Mouse (Mus musculus): ENCODE results near the gene Rexo5. TPM values are rescaled to one million over a fixed set of nuclear protein-coding genes. Genes with fewer than 3 reads are reported as not detected.
A peak's percentile ranks its signal among the peaks of the same experiment; 100 is the strongest.

Rexo5 gene
- total RNA-seq, 1 experiment from 2014 or later = 9.4 TPM

GRCm38 (mm10) chr7:119845541-119845940 lies 51.7 kb downstream of the Rexo5 start:
- no peak for DNase-seq

- no peak for DNase-seq
These were observed 53.6 kb downstream of the Rexo5 start for GRCm38 (mm10) chr7:119847396-119847795.

GRCm38 (mm10) chr7:119849096-119849495 lies 55.3 kb downstream of the Rexo5 start:
- peak; percentile 69 for DNase-seq

GRCm38 (mm10) chr7:119850737-119851136 lies 56.9 kb downstream of the Rexo5 start:
- peak; percentile 4 for DNase-seq

- no peak for DNase-seq
These were observed 58.7 kb downstream of the Rexo5 start for GRCm38 (mm10) chr7:119852494-119852893.

GRCm38 (mm10) chr7:119853186-119853585 lies 59.4 kb downstream of the Rexo5 start:
- DNase-seq = no peak

GRCm38 (mm10) chr7:119854362-119854761 lies 60.6 kb downstream of the Rexo5 start:
- DNase-seq = no peak

- no peak for DNase-seq
These were observed 61.2 kb downstream of the Rexo5 start for GRCm38 (mm10) chr7:119855031-119855430.

GRCm38 (mm10) chr7:119859476-119859875 lies 65.7 kb downstream of the Rexo5 start:
- no peak for DNase-seq

GRCm38 (mm10) chr7:119860116-119860515 lies 66.3 kb downstream of the Rexo5 start:
- no peak for DNase-seq

GRCm38 (mm10) chr7:119860554-119860953 lies 66.7 kb downstream of the Rexo5 start:
- no peak for DNase-seq

GRCm38 (mm10) chr7:119860971-119861334 lies 67.1 kb downstream of the Rexo5 start:
- DNase-seq = no peak

GRCm38 (mm10) chr7:119861335-119862091 lies 67.7 kb downstream of the Rexo5 start:
- DNase-seq = peak; percentile 46

- DNase-seq = no peak
These were observed 68.4 kb downstream of the Rexo5 start for GRCm38 (mm10) chr7:119862167-119862566.

GRCm38 (mm10) chr7:119864500-119864899 lies 70.7 kb downstream of the Rexo5 start:
- no peak for DNase-seq

GRCm38 (mm10) chr7:119866136-119866535 lies 72.3 kb downstream of the Rexo5 start:
- DNase-seq = no peak

GRCm38 (mm10) chr7:119872204-119872603 lies 78.4 kb downstream of the Rexo5 start:
- no peak for DNase-seq

GRCm38 (mm10) chr7:119873050-119873449 lies 79.2 kb downstream of the Rexo5 start:
- DNase-seq = no peak

GRCm38 (mm10) chr7:119875776-119876440 lies 82.1 kb downstream of the Rexo5 start:
- DNase-seq = no peak

GRCm38 (mm10) chr7:119879171-119879570 lies 85.4 kb downstream of the Rexo5 start:
- no peak for DNase-seq

GRCm38 (mm10) chr7:119880345-119880744 lies 86.5 kb downstream of the Rexo5 start:
- no peak for DNase-seq

- no peak for DNase-seq
These were observed 87.4 kb downstream of the Rexo5 start for GRCm38 (mm10) chr7:119881229-119881628.

- DNase-seq = no peak
These were observed 94.1 kb downstream of the Rexo5 start for GRCm38 (mm10) chr7:119887887-119888286.

- DNase-seq = no peak
These were observed 98.4 kb downstream of the Rexo5 start for GRCm38 (mm10) chr7:119892198-119892597.

All from adrenal gland, postnatal 25 days (tissue).